Mouse (Mus musculus) monocyte, adult 5-6 weeks (primary cell): ENCODE data around the gene Chtop. TPM values are rescaled to one million over a fixed set of nuclear protein-coding genes. Genes with fewer than 3 reads are reported as not detected.

Experiments used
- ATAC-seq: fragments of 153-309, 156-312 bp; replicated peaks from 2 replicates; pipeline ENCODE4 v1.8.0; 2017; ENCODE audit warnings: mild to moderate bottlenecking; ENCODE audit not compliant: low TSS enrichment, insufficient number of reproducible peaks, severe bottlenecking, poor library complexity, low FRiP score
- total RNA-seq: library from RNA; stranded (forward); fragments of 200-1000, 200-491, 200-594 nt; gene quantifications from 3 replicates; pipeline ENCODE4 v1.2.3, GENCODE M21; 2017

Chtop gene
- total RNA-seq, 1 experiment from 2014 or later = 65.3 TPM

- ATAC-seq = no peak
These were observed 37.1 kb downstream of the Chtop start for GRCm38 (mm10) chr3:90472213-90472612.

- ATAC-seq = no peak
These were observed 41.5 kb downstream of the Chtop start for GRCm38 (mm10) chr3:90467618-90468300.

GRCm38 (mm10) chr3:90466311-90466766, 43.0 kb downstream of the Chtop start:
- 0 out of 2 replicates have a peak, but pooled peaks have one; percentile 23 for ATAC-seq

GRCm38 (mm10) chr3:90465686-90466310, 43.5 kb downstream of the Chtop start, which contains the start of gene Npr1:
TSS of gene Npr1 (minus strand) at chr3:90465866.
- ATAC-seq = peak; percentile 19; the same call in 1 of the 2 replicates

GRCm38 (mm10) chr3:90465081-90465685, 44.1 kb downstream of the Chtop start:
- no peak for ATAC-seq

- no peak for ATAC-seq
These were observed 44.7 kb downstream of the Chtop start for GRCm38 (mm10) chr3:90464552-90465080.

GRCm38 (mm10) chr3:90462579-90462978, 46.7 kb downstream of the Chtop start:
- no peak for ATAC-seq

GRCm38 (mm10) chr3:90461935-90462334, 47.4 kb downstream of the Chtop start:
- ATAC-seq = no peak

- no peak for ATAC-seq
These were observed 49.0 kb downstream of the Chtop start for GRCm38 (mm10) chr3:90460315-90460714.

GRCm38 (mm10) chr3:90459727-90460126, 49.6 kb downstream of the Chtop start:
- ATAC-seq = no peak

GRCm38 (mm10) chr3:90454931-90455330, 54.4 kb downstream of the Chtop start:
- ATAC-seq = no peak

- ATAC-seq = no peak
These were observed 57.8 kb downstream of the Chtop start for GRCm38 (mm10) chr3:90451396-90452095.

- no peak for ATAC-seq
These were observed 58.4 kb downstream of the Chtop start for GRCm38 (mm10) chr3:90450874-90451273.

Other genes with a start within 250 kb of the Chtop start
- 15.4 to 39.1 TPM (median 16.3 TPM) in 3 replicates for gene Dennd4b, start 244.3 kb downstream of the Chtop start, total RNA-seq
- 26.9 to 46.5 TPM (median 34.1 TPM) in 3 replicates for gene Gatad2b, start 216.3 kb downstream of the Chtop start, total RNA-seq
- 2.1 TPM in 1 of 3 replicates, not detected in the others for gene Slc27a3, start 119.6 kb downstream of the Chtop start, total RNA-seq
- gene Ints3, start 75.9 kb downstream of the Chtop start, total RNA-seq = 11.7 to 26.5 TPM (median 12.9 TPM) in 3 replicates
- gene Npr1, start 43.6 kb downstream of the Chtop start, total RNA-seq = not detected in 3 replicates
- gene Ilf2, start 33.4 kb downstream of the Chtop start, total RNA-seq = 72.4 to 84.1 TPM (median 74.7 TPM) in 3 replicates
- gene Snapin, start 18.5 kb downstream of the Chtop start, total RNA-seq = 52.4 to 94.4 TPM (median 62.0 TPM) in 3 replicates
- 24.0 to 71.5 TPM (median 39.2 TPM) in 3 replicates for gene S100a1, start 4.9 kb upstream of the Chtop start, total RNA-seq
- 111 to 176 TPM (median 141 TPM) in 3 replicates for gene S100a13, start 4.9 kb upstream of the Chtop start, total RNA-seq
- 3.0 TPM in 1 of 3 replicates, not detected in the others for gene S100a14, start 17.4 kb upstream of the Chtop start, total RNA-seq
- not detected in 3 replicates for gene S100a16, start 27.8 kb upstream of the Chtop start, total RNA-seq
- gene S100a3, start 51.1 kb upstream of the Chtop start, total RNA-seq = not detected in 3 replicates
- gene S100a2, start 80.7 kb upstream of the Chtop start, total RNA-seq = not detected in 3 replicates
- not detected in 3 replicates for gene Gm42674, start 92.4 kb upstream of the Chtop start, total RNA-seq
- 562 to 1,115 TPM (median 1,082 TPM) in 3 replicates for gene S100a4, start 94.3 kb upstream of the Chtop start, total RNA-seq
- gene S100a5, start 99.0 kb upstream of the Chtop start, total RNA-seq = not detected in 3 replicates
- gene S100a6, start 103.4 kb upstream of the Chtop start, total RNA-seq = 318 to 564 TPM (median 521 TPM) in 3 replicates
- 0.58 TPM in 1 of 3 replicates, not detected in the others for gene S100a7a, start 144.5 kb upstream of the Chtop start, total RNA-seq
- gene S100a8, start 159.5 kb upstream of the Chtop start, total RNA-seq = 3.4 to 52.7 TPM (median 15.1 TPM) in 3 replicates
- gene S100a9, start 186.2 kb upstream of the Chtop start, total RNA-seq = 6.2 to 33.7 TPM (median 31.4 TPM) in 3 replicates
- gene Pglyrp4, start 217.4 kb upstream of the Chtop start, total RNA-seq = not detected in 3 replicates